Mouse (Mus musculus): ENCODE measurements at regions not wholly inside any gene's neighbourhood (a gene's known extent, or its start where the extent isn't known, plus 50 kb on each side); places are given as distances from the start of the nearest gene placed in this dataset.

GRCm38 (mm10) chr4:22047730-22048455 is 116.8 kb downstream of the Faxc start:
- H3K4me1 ChIP-seq, result no peaks in the 10 kb centered on the region
- WGBS, result 62% methylated on average over 8 of the region's 8 CpGs
- no peaks in the 10 kb centered on the region for H3K9me3 ChIP-seq (replicated peaks)
- H3K9ac ChIP-seq, result no peak overlapping the region
- no peaks in the 10 kb centered on the region for H3K27me3 ChIP-seq
- no peak overlapping the region for H3K4me2 ChIP-seq (replicated peaks)
- no peaks in the 10 kb centered on the region for H3K36me3 ChIP-seq
- no peak overlapping the region for H3K4me3 ChIP-seq (replicated peaks)
- no peak for ATAC-seq (ENCODE audit: insufficient number of reproducible peaks, low FRiP score, low TSS enrichment, low read depth)
- H3K27ac ChIP-seq (replicated peaks), result no peak overlapping the region

- H3K4me2 ChIP-seq (replicated peaks), result no peak overlapping the region
- no peaks in the 10 kb centered on the region for H3K27me3 ChIP-seq
- ATAC-seq (ENCODE audit: insufficient number of reproducible peaks, low FRiP score, low TSS enrichment, low read depth), result no peak
- H3K36me3 ChIP-seq, result no peaks in the 10 kb centered on the region
- H3K9me3 ChIP-seq (replicated peaks), result no peaks in the 10 kb centered on the region
- 20% methylated on average over 5 of the region's 5 CpGs for WGBS
- 0 out of 2 replicates have a peak, but pooled peaks cover 9% of the 10 kb centered on the region for H3K4me1 ChIP-seq
- H3K27ac ChIP-seq (replicated peaks), result no peak overlapping the region
- H3K4me3 ChIP-seq (replicated peaks), result no peak overlapping the region
- H3K9ac ChIP-seq, result no peak overlapping the region
These were observed 135.8 kb downstream of the Faxc start for GRCm38 (mm10) chr4:22066785-22067433.

- H3K27ac ChIP-seq (replicated peaks), result no peak overlapping the region
- no peaks in the 10 kb centered on the region for H3K36me3 ChIP-seq
- H3K27me3 ChIP-seq, result no peaks in the 10 kb centered on the region
- WGBS, result 49% methylated on average over 14 of the region's 14 CpGs
- H3K4me1 ChIP-seq, result 0 out of 2 replicates have a peak, but pooled peaks cover 9% of the 10 kb centered on the region
- H3K4me2 ChIP-seq (replicated peaks), result no peak overlapping the region
- no peak overlapping the region for H3K9ac ChIP-seq
- H3K4me3 ChIP-seq (replicated peaks), result no peak overlapping the region
- no peak for ATAC-seq (ENCODE audit: insufficient number of reproducible peaks, low FRiP score, low TSS enrichment, low read depth)
- no peaks in the 10 kb centered on the region for H3K9me3 ChIP-seq (replicated peaks)
These were observed 136.7 kb downstream of the Faxc start for GRCm38 (mm10) chr4:22067678-22068299.

- H3K4me3 ChIP-seq (replicated peaks), result no peak overlapping the region
- no peak overlapping the region for H3K4me2 ChIP-seq (replicated peaks)
- no peaks in the 10 kb centered on the region for H3K27me3 ChIP-seq
- H3K36me3 ChIP-seq, result no peaks in the 10 kb centered on the region
- no peak overlapping the region for H3K27ac ChIP-seq (replicated peaks)
- WGBS, result 42% methylated on average over 3 of the region's 3 CpGs
- H3K9ac ChIP-seq, result no peak overlapping the region
- no peak for ATAC-seq (ENCODE audit: insufficient number of reproducible peaks, low FRiP score, low TSS enrichment, low read depth)
- H3K9me3 ChIP-seq (replicated peaks), result 0 out of 2 replicates have a peak, but pooled peaks cover 5% of the 10 kb centered on the region
- no peaks in the 10 kb centered on the region for H3K4me1 ChIP-seq
These were observed 157.2 kb downstream of the Faxc start for GRCm38 (mm10) chr4:22088209-22088787.

GRCm38 (mm10) chr4:22089637-22090041 is 158.5 kb downstream of the Faxc start:
- 77% methylated on average over 1 of the region's 1 CpGs for WGBS
- Histone ChIP-seq H3K9ac (no peak overlapping the region), H3K4me3 (replicated peaks) (no peak overlapping the region), H3K9me3 (replicated peaks) (no peaks in the 10 kb centered on the region), H3K4me2 (replicated peaks) (no peak overlapping the region), H3K27me3 (no peaks in the 10 kb centered on the region), H3K4me1 (no peaks in the 10 kb centered on the region), H3K27ac (replicated peaks) (no peak overlapping the region), H3K36me3 (no peaks in the 10 kb centered on the region)
- ATAC-seq (ENCODE audit: insufficient number of reproducible peaks, low FRiP score, low TSS enrichment, low read depth), result no peak

GRCm38 (mm10) chr4:22090536-22090935 is 159.4 kb downstream of the Faxc start:
- Histone ChIP-seq H3K4me3 (replicated peaks) (no peak overlapping the region), H3K27ac (replicated peaks) (no peak overlapping the region), H3K9ac (no peak overlapping the region), H3K4me2 (replicated peaks) (no peak overlapping the region), H3K4me1 (no peaks in the 10 kb centered on the region), H3K36me3 (no peaks in the 10 kb centered on the region), H3K9me3 (replicated peaks) (no peaks in the 10 kb centered on the region), H3K27me3 (no peaks in the 10 kb centered on the region)
- no peak for ATAC-seq (ENCODE audit: insufficient number of reproducible peaks, low FRiP score, low TSS enrichment, low read depth)
- 44% methylated on average over 11 of the region's 11 CpGs for WGBS

- Histone ChIP-seq H3K36me3 (no peaks in the 10 kb centered on the region), H3K4me1 (no peaks in the 10 kb centered on the region), H3K4me3 (replicated peaks) (no peak overlapping the region), H3K9ac (no peak overlapping the region), H3K4me2 (replicated peaks) (no peak overlapping the region), H3K9me3 (replicated peaks) (no peaks in the 10 kb centered on the region), H3K27me3 (no peaks in the 10 kb centered on the region), H3K27ac (replicated peaks) (no peak overlapping the region)
- WGBS, result 71% methylated on average over 4 of the region's 4 CpGs
- no peak for ATAC-seq (ENCODE audit: insufficient number of reproducible peaks, low FRiP score, low TSS enrichment, low read depth)
These were observed 161.4 kb downstream of the Faxc start for GRCm38 (mm10) chr4:22092551-22092950.

- H3K4me3 ChIP-seq (replicated peaks), result no peak overlapping the region
- no peaks in the 10 kb centered on the region for H3K27me3 ChIP-seq
- no peak for ATAC-seq (ENCODE audit: insufficient number of reproducible peaks, low FRiP score, low TSS enrichment, low read depth)
- no peaks in the 10 kb centered on the region for H3K36me3 ChIP-seq
- H3K9me3 ChIP-seq (replicated peaks), result no peaks in the 10 kb centered on the region
- H3K4me1 ChIP-seq, result no peaks in the 10 kb centered on the region
- WGBS, result 24% methylated on average over 11 of the region's 11 CpGs
- H3K4me2 ChIP-seq (replicated peaks), result no peak overlapping the region
- no peak overlapping the region for H3K27ac ChIP-seq (replicated peaks)
- H3K9ac ChIP-seq, result no peak overlapping the region
These were observed 164.3 kb downstream of the Faxc start for GRCm38 (mm10) chr4:22095257-22096031.

GRCm38 (mm10) chr4:22098605-22099004 is 167.5 kb downstream of the Faxc start:
- H3K27me3 ChIP-seq, result no peaks in the 10 kb centered on the region
- no peaks in the 10 kb centered on the region for H3K9me3 ChIP-seq (replicated peaks)
- H3K4me3 ChIP-seq (replicated peaks), result no peak overlapping the region
- ATAC-seq (ENCODE audit: insufficient number of reproducible peaks, low FRiP score, low TSS enrichment, low read depth), result no peak
- no peak overlapping the region for H3K9ac ChIP-seq
- no peak overlapping the region for H3K27ac ChIP-seq (replicated peaks)
- no peak overlapping the region for H3K4me2 ChIP-seq (replicated peaks)
- H3K4me1 ChIP-seq, result no peaks in the 10 kb centered on the region
- no peaks in the 10 kb centered on the region for H3K36me3 ChIP-seq
- WGBS, result 81% methylated on average over 9 of the region's 9 CpGs

- no peaks in the 10 kb centered on the region for H3K27me3 ChIP-seq
- 68% methylated on average over 5 of the region's 5 CpGs for WGBS
- H3K4me3 ChIP-seq (replicated peaks), result no peak overlapping the region
- no peak overlapping the region for H3K4me2 ChIP-seq (replicated peaks)
- no peak overlapping the region for H3K27ac ChIP-seq (replicated peaks)
- H3K4me1 ChIP-seq, result no peaks in the 10 kb centered on the region
- H3K9ac ChIP-seq, result no peak overlapping the region
- no peaks in the 10 kb centered on the region for H3K9me3 ChIP-seq (replicated peaks)
- no peak for ATAC-seq (ENCODE audit: insufficient number of reproducible peaks, low FRiP score, low TSS enrichment, low read depth)
- H3K36me3 ChIP-seq, result no peaks in the 10 kb centered on the region
These were observed 171.3 kb downstream of the Faxc start for GRCm38 (mm10) chr4:22102478-22102877.
